Mouse (Mus musculus): Measurements from ENCODE around the gene Rgn.

DNA sequence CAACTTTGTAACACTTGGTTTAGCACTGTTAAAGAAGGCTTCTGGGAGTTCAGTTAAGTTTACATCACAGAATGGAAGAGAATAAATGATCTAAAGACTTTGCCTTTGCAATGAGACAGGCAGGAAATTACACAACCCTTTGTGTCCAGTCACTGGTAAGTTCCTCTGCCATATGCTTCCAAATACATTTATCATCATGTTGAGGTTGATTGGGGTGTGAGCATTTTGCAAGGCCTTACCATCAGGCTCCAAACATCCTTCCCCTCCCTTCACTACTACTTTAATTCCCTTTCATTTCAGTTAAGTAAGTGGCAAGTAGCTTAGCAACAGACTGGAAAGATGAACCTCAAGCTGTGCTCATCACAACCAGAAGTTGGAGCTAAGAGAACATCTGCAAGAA is 28.0 kb upstream of the Rgn start:
- no peak for TF ChIP-seq CTCF (IDR thresholded peaks at IDR 0.05; ENCODE audit: low read depth, low read length)
- TF ChIP-seq POLR2A (IDR thresholded peaks at IDR 0.05; ENCODE audit: borderline replicate concordance, low read depth, low read length): no peak

Measured in bone marrow macrophage, adult 2 months (primary cell).